Mouse (Mus musculus) T-helper 17 cell (primary cell): ENCODE measurements around the gene Rgs14.

Experiments
- in situ Hi-C, 2 experiments: fragments of 300-600 bp; cut with MboI, MseI; formaldehyde crosslinking; loops; 1 replicate in 1 of 2; 2 replicates in 1 of 2; pipeline ENCODE4 v1.15.1; 2025; ENCODE audit warnings: high pct_unique_total_duplicates in 2 of 2

Rgs14 gene

GRCm38 (mm10) chr13:55344286-55344685, 25.2 kb upstream of the Rgs14 start:
- in situ Hi-C loops: no loop called here

- in situ Hi-C loops: no loop called here
Measured at GRCm38 (mm10) chr13:55346745-55347144, 22.8 kb upstream of the Rgs14 start.

GRCm38 (mm10) chr13:55361145-55361544, 8.4 kb upstream of the Rgs14 start:
- in situ Hi-C loops: no loop called here

- in situ Hi-C loops: no loop called here
Measured at GRCm38 (mm10) chr13:55361974-55362452, 7.5 kb upstream of the Rgs14 start.

GRCm38 (mm10) chr13:55362453-55363060, 7.0 kb upstream of the Rgs14 start, which contains the start of gene Lman2:
Lman2 (minus strand) TSS chr13:55362783.
- in situ Hi-C loops: no loop called here

GRCm38 (mm10) chr13:55368401-55368800, 1.1 kb upstream of the Rgs14 start:
- in situ Hi-C loops: no loop called here

- in situ Hi-C loops: no loop called here
Measured at GRCm38 (mm10) chr13:55370234-55370633, 702 bp downstream of the Rgs14 start.

- in situ Hi-C loops: no loop called here
Measured at GRCm38 (mm10) chr13:55371007-55371681, 1.6 kb downstream of the Rgs14 start.

GRCm38 (mm10) chr13:55371740-55372139, 2.2 kb downstream of the Rgs14 start:
- in situ Hi-C loops: no loop called here

- in situ Hi-C loops: no loop called here
Measured at GRCm38 (mm10) chr13:55374206-55374924, 4.8 kb downstream of the Rgs14 start.

GRCm38 (mm10) chr13:55375877-55376276, 6.3 kb downstream of the Rgs14 start:
- in situ Hi-C loops: no loop called here

GRCm38 (mm10) chr13:55378907-55379580, 9.5 kb downstream of the Rgs14 start:
- in situ Hi-C loops: no loop called here

GRCm38 (mm10) chr13:55381790-55382189, 12.3 kb downstream of the Rgs14 start:
- in situ Hi-C loops: no loop called here

- in situ Hi-C loops: no loop called here
Measured at GRCm38 (mm10) chr13:55390644-55391043, 21.1 kb downstream of the Rgs14 start.

GRCm38 (mm10) chr13:55391626-55392029, 22.1 kb downstream of the Rgs14 start:
- in situ Hi-C loops: no loop called here

- in situ Hi-C loops: no loop called here
Measured at GRCm38 (mm10) chr13:55392933-55393332, 23.4 kb downstream of the Rgs14 start.

- in situ Hi-C loops: no loop called here
Measured at GRCm38 (mm10) chr13:55398088-55398487, 28.6 kb downstream of the Rgs14 start, which contains the start of gene Slc34a1. Slc34a1 (plus strand) TSS chr13:55398187.

- in situ Hi-C loops: loop anchor here (5.0 to 10.0 kb wide), 3 partner anchors 115 to 435 kb away; partner anchors contain the start of genes Pdlim7 (in 1 of the 2) and Pitx1 (in 1 of the 2)
Measured at GRCm38 (mm10) chr13:55399300-55400038, 29.9 kb downstream of the Rgs14 start.

- in situ Hi-C loops: loop anchor here (5.0 to 10.0 kb wide), 3 partner anchors 115 to 435 kb away; partner anchors contain the start of genes Pdlim7 (in 1 of the 2) and Pitx1 (in 1 of the 2)
Measured at GRCm38 (mm10) chr13:55400039-55400346, 30.5 kb downstream of the Rgs14 start.

GRCm38 (mm10) chr13:55403266-55403665, 33.7 kb downstream of the Rgs14 start:
- in situ Hi-C loops: loop anchor here (5.0 to 10.0 kb wide), 3 partner anchors 112 to 432 kb away; partner anchors contain the start of genes Pdlim7 (in 1 of the 2) and Pitx1 (in 1 of the 2)
